Mouse (Mus musculus) bone marrow, adult 2 months (tissue): ENCODE results near the gene 4931406C07Rik.

Experiments used
- CTCF ChIP-seq: fragments of 200-500 bp; IDR thresholded peaks from 2 replicates; pipeline ENCODE4 v1.5.1; 2011; ENCODE audit warnings: low read length, control low read depth; ENCODE audit not compliant: control insufficient read depth, insufficient read depth
- POLR2A ChIP-seq: fragments of 200-500 bp; IDR thresholded peaks from 2 replicates; pipeline ENCODE4 v1.6.1; 2011; ENCODE audit warnings: low read depth, mild to moderate bottlenecking, control low read depth, low read length, borderline replicate concordance; ENCODE audit not compliant: control insufficient read depth

DNA sequence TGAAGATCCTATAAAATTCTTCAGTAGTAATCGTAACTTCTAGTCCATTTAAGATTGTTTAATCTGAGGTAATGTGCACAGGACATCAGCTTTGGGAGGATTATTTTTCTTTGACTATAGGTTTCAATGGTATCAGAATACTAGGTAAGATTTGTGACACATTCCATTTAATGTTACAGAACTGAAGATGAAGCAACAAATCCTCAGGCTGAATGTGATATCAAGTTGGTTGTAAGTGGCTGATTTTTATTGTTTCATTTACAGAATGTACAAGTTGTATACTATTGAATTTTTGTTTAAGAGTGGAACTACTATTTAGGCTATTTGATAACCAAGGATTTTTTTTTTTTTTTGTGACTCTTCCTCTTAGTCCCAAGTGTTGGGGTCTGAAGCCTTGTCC lies 3.9 kb upstream of the 4931406C07Rik start:
- TF ChIP-seq POLR2A (no peak), CTCF (no peak)
